Mouse (Mus musculus): ENCODE measurements around the gene 4930519P11Rik.

GRCm38 (mm10) chr2:154614841-154615576, 1.8 kb upstream of the 4930519P11Rik start:
- TF ChIP-seq CTCF (IDR thresholded peaks at IDR 0.05; ENCODE audit: extremely low read depth, insufficient read depth, insufficient read length, insufficient replicate concordance): no peak
- no peak for TF ChIP-seq POLR2A (IDR thresholded peaks at IDR 0.05; ENCODE audit: low read depth, low read length)

Measured in spleen, adult 2 months (tissue).